Mouse (Mus musculus) heart, postnatal 0 days (tissue): ENCODE results near the gene Jade2.

ENCODE experiments used
- CTCF ChIP-seq: IDR thresholded peaks from 2 replicates; pipeline ENCODE4 v1.5.1; 2016; ENCODE audit warnings: antibody characterized with exemption, control low read depth, low read depth
- EP300 ChIP-seq: IDR thresholded peaks from 2 replicates; pipeline ENCODE4 v1.6.1; 2016; ENCODE audit warnings: antibody characterized with exemption, low read depth

GRCm38 (mm10) chr11:51881041-51881730 lies 23.7 kb upstream of the Jade2 start:
- TF ChIP-seq CTCF: no peak
- TF ChIP-seq EP300: no peak
